ENCODE assay signal across 7 mouse cellular contexts in genomic region chr19:23688421-23688946, GRCm38 (mm10). TPM values are rescaled to one million over a fixed set of nuclear protein-coding genes. Genes with fewer than 3 reads are reported as not detected.
DNase-seq lines count a peak whose midpoint lies in the region; ATAC-seq lines count a peak whose summit lies in the region.

No protein-coding gene starts in this region.

- H3K36me3 ChIP-seq in hindbrain, embryonic 14.5 days (replicated peaks; ENCODE audit: control insufficient read depth, insufficient read depth): no peaks in the 10 kb centered on the region
- H3K36me3 ChIP-seq in macrophage (ENCODE audit: inconsistent target): no peaks in the 10 kb centered on the region

- H3K4me2 ChIP-seq in hindbrain, embryonic 14.5 days (replicated peaks): peak overlapping the region; percentile 54

- H3K27me3 ChIP-seq in hindbrain, embryonic 14.5 days (ENCODE audit: control insufficient read depth, insufficient read depth, low read length): no peaks in the 10 kb centered on the region

- WGBS in hindbrain, embryonic 14.5 days: 9% methylated on average over 4 of the region's 4 CpGs
- 70% methylated on average over 4 of the region's 4 CpGs for WGBS in macrophage (ENCODE audit: missing documents)

- DNase-seq in layer of hippocampus, postnatal 14 days (ENCODE audit: low spot score in 2 of 2): peak; percentile 13 to 47
- no peak for DNase-seq in layer of hippocampus, adult 9-11 months
- peak; percentile 77 for DNase-seq in embryo, embryonic 10 days (ENCODE audit: low spot score)
- DNase-seq in hindbrain, embryonic 14.5 days (ENCODE audit: low spot score): peak; percentile 30
- DNase-seq in adipocyte (ENCODE audit: low spot score): no peak
- no peak for DNase-seq in right cerebral cortex, postnatal 36 days (ENCODE audit: low spot score in 2 of 2)

- peaks cover 22% of the 10 kb centered on the region; the same call in 1 of the 2 replicates for H3K79me2 ChIP-seq in macrophage (ENCODE audit: inconsistent target)

- peak overlapping the region; percentile 71 for H3K4me3 ChIP-seq in hindbrain, embryonic 14.5 days (replicated peaks; ENCODE audit: low read length)
- peak overlapping the region; percentile 57 for H3K4me3 ChIP-seq in macrophage (ENCODE audit: inconsistent target)

- peaks cover 19% of the 10 kb centered on the region; the same call in 1 of the 2 replicates for H3K4me1 ChIP-seq in hindbrain, embryonic 14.5 days (replicated peaks; ENCODE audit: control insufficient read depth, insufficient read depth, low read length)

- H3K27ac ChIP-seq in hindbrain, embryonic 14.5 days: no peak overlapping the region
- H3K27ac ChIP-seq in macrophage: no peak overlapping the region

- peak overlapping the region; percentile 43; the same call in 1 of the 2 replicates for H3K9ac ChIP-seq in hindbrain, embryonic 14.5 days

- no peak for ATAC-seq in hindbrain, embryonic 14.5 days (ENCODE audit: low FRiP score)

- no peaks in the 10 kb centered on the region for H3K9me3 ChIP-seq in hindbrain, embryonic 14.5 days (ENCODE audit: control insufficient read depth, low read length)

RNA-seq across cellular contexts. Expression of gene Ptar1, which starts 1.3 kb away (rescaled TPM):
- total RNA-seq in layer of hippocampus, postnatal 14 days (2021): 10 to 100 TPM; 37.2 to 44.2 TPM
- polyA plus RNA-seq in hindbrain, embryonic 14.5 days (2014; fragmentation: Nextera tagmentation; extraction: Ambion mirVana): 7.7 and 8.6 TPM in 2 replicates
- total RNA-seq in macrophage (2018; cell fraction: chromatin; rRNA removed): 10 to 100 TPM in 13 of 26 experiments, 1 to 10 TPM in 13; 3.0 to 16.5 (median 10.1) TPM
- total RNA-seq in macrophage (2018; cell fraction: cytosol; rRNA removed): 1 to 10 TPM; 3.0 to 5.5 (median 4.0) TPM
- 10 to 100 TPM in 12 of 26 experiments, 1 to 10 TPM in 14; 3.3 to 16.5 (median 9.6) TPM for total RNA-seq in macrophage (2018; cell fraction: nucleus; rRNA removed)
- polyA plus RNA-seq in macrophage (2018): 1.2 to 3.2 TPM (median 1.4 TPM) in 3 replicates

RNA-seq across cellular contexts. Expression of gene 1700028P14Rik, which starts 35.9 kb away (rescaled TPM):
- 1 to 10 TPM; 1.7 to 2.5 TPM for total RNA-seq in layer of hippocampus, postnatal 14 days (2021)
- polyA plus RNA-seq in hindbrain, embryonic 14.5 days (2014; fragmentation: Nextera tagmentation; extraction: Ambion mirVana): 2.7 and 3.1 TPM in 2 replicates
- not detected for total RNA-seq in macrophage (2018; cell fraction: chromatin; rRNA removed)
- not detected for total RNA-seq in macrophage (2018; cell fraction: cytosol; rRNA removed)
- not detected for total RNA-seq in macrophage (2018; cell fraction: nucleus; rRNA removed)
- not detected in 3 replicates for polyA plus RNA-seq in macrophage (2018)

Comparison
In these comparisons a context has a peak if more than half of its experiments do, and no peak if none do; other contexts are left out.
1. DNase-seq: peak in layer of hippocampus, postnatal 14 days (2 of 2), embryo, embryonic 10 days (single experiment) and hindbrain, embryonic 14.5 days (single experiment); none in layer of hippocampus, adult 9-11 months (single experiment), adipocyte (single experiment) and right cerebral cortex, postnatal 36 days (0 of 2).